Mouse (Mus musculus): ENCODE measurements around the gene Zfp609.
"Not testable (repeated sequence)": the region's sequence is repeated elsewhere in the genome, so short reads cannot be mapped to it uniquely, and the experiment has no call there.

Gene Zfp609

GRCm38 (mm10) chr9:65724471-65725290, 102.7 kb downstream of the Zfp609 start:
- no peak for DNase-seq (ENCODE audit: low read depth, low spot score)

DNA sequence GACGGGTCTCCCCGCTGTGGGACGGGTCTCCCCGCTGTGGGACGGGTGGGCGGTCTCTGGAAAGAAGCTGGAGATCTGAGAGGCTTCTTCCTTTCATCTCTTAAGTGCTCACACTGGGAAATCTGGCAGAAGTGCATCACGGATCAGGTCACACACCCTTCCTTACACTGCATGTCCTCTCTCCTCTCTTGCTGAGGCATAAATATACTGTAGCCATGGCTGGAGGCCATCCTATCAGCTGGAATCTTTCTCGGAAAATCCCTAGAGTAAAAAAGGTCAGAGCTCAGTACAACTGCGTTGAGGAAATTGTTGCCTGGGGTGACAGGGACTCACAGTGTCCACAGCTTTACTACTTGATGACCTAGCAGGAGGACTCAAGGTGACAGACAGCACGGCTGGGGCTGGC, 106.2 kb downstream of the Zfp609 start:
- DNase-seq (ENCODE audit: low read depth, low spot score) = no peak

DNA sequence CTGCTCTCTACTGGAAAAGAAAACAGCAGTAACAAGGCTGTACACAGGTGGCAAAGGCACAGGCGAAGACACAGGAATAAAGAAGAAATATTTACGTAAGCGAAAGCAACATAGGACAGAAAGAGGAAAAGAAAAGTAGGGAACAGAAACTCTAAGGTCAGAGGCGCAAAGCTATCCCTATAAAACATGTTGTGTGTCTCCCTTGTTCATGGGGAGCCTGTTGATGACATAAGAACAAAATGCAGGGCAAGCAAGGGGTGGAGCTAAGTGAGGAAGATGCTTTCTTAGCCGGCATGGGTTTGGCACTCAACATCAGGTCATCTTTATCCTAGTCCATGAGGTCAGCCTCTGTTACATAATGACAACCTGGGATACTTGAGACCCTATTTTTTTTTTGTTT, 109.2 kb downstream of the Zfp609 start:
- no peak for DNase-seq (ENCODE audit: low read depth, low spot score)

DNA sequence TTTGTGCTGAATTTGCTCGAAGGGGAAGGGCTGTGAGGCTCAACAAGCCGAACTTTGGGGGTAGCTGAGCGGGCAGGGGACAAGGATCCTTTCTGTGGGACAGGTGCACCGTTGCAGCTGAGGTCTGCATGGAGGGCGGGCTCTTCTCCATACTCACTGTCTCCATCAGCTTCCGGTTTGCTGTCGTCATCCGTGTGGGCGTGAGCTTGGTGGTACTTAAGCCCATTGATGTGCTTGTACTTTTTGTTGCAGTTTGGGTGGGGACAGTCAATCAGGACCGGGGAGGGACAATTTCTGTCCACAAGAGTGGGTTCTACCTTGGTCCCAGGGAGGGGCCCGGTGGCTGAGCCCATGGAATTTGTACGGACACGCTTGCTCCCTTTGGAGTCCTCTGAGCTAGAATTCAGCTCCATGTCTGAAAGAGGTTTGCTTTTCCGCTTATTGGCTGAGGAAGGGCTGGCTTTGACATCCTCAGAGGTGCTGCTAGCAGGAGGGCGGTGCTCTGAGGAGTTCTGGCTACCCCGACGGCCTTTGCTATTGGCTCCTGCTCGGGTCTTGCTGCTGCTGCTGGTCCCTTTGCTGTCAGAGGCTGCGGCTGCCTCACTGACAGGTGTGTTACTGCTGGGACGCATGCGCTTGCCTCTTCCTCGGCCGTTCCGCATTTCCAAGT, 123.3 kb downstream of the Zfp609 start:
- DNase-seq (ENCODE audit: low read depth, low spot score) = no peak

DNA sequence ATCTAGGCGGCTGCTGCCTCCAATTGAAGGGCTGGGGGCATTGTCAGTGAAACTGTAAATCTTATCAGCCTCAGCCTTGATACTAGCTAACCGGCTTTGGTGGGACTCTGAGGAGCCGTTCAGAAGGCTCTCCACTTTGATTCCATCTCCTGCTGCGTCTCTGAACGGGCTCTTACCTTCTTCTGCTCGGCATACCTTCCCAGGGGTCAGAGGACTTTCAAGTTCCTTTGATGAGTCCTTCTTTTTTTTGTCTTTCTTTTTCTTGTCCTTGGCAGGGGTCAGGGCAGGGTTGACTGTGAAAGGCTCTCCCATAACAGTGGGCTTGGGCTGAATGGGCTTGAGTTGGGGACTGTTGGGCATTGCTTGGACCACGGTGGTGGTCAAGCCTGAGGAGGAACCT, 124.1 kb downstream of the Zfp609 start:
- DNase-seq (ENCODE audit: low read depth, low spot score) = no peak

DNA sequence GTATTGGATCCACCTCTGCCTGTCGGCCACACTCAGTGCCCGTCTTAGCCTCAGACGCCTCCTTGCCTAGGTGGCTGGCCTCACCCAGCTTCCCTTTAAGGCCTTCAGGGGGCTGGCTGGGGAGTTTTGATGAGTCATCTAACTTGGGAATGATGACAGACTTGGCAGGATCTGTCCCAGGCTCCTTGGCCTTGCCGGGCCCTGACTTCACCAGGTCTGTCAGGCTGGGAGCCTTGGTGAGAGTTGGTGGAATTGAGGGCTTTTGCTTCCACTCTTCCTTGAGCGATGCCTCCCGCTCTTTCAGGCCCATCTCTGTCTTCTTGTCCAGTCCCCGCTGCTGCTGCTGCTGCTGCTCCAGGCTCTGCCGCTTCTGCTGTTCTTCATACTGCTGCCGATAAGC, 125.1 kb downstream of the Zfp609 start:
- DNase-seq (ENCODE audit: low read depth, low spot score) = peak; percentile 81

GRCm38 (mm10) chr9:65700504-65700903, 126.9 kb downstream of the Zfp609 start:
- no peak for DNase-seq (ENCODE audit: low read depth, low spot score)

- DNase-seq (ENCODE audit: low read depth, low spot score) = no peak
Observed at GRCm38 (mm10) chr9:65697992-65698391, 129.4 kb downstream of the Zfp609 start.

GRCm38 (mm10) chr9:65697356-65697755, 130.0 kb downstream of the Zfp609 start:
- no peak for DNase-seq (ENCODE audit: low read depth, low spot score)

DNA sequence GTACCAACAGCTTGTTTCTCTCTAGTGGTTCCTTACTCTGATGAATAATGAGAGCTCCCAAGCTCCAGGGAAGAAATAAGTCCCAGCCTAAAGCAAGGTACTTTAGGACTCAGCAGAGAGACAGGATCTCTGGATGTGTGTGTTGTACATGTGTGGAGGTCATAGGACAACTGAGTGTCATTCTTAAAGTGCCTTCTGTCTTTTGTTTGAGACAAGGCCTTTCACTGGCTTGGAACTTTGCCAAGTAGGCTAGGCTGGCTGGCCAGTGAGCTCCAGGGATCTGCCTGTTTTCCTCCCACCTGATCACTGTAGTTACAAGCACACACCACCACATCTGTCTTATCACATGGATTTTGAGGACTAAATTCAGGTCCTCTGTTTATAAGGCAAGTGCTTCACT, 131.0 kb downstream of the Zfp609 start:
- DNase-seq (ENCODE audit: low read depth, low spot score) = peak; percentile 34

GRCm38 (mm10) chr9:65695646-65696045, 131.7 kb downstream of the Zfp609 start:
- peak; percentile 74 for DNase-seq (ENCODE audit: low read depth, low spot score)

DNA sequence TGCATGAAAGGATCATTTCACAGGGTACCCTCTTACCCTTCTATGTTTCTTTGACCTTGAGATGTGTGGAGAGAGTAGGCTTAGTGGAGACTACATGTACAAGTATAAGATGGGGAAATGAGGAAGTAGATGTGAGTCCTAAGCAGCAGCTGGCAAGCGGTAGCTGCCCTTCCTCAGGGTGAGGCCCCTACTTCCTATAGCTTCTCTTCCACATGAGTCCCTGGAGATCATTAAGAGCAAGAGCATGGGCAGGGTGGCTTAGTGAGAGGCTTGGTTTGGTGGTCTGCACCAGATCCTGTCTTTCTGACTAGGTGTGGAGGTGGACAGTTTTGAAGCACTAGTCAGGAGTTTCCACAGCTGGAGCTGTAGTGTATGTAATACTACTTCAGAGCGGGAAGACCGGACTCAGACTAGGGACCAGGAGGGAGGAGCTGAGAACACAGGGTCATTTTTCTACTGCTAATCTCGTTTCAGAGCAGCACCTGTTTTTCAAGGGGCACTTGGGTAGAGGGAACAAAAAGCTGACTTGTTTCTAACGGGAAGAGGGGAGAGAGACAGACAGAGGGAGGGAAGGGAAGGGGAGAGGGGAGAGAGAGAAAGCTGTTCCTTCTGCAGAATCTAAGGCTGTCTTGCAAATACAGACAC, 134.3 kb downstream of the Zfp609 start:
- DNase-seq (ENCODE audit: low read depth, low spot score) = no peak

- DNase-seq (ENCODE audit: low read depth, low spot score) = no peak
Observed at GRCm38 (mm10) chr9:65692466-65692865, 134.9 kb downstream of the Zfp609 start.

- DNase-seq (ENCODE audit: low read depth, low spot score) = not testable (repeated sequence)
Observed at GRCm38 (mm10) chr9:65689869-65690268, 137.5 kb downstream of the Zfp609 start.

GRCm38 (mm10) chr9:65684704-65685103, 142.7 kb downstream of the Zfp609 start:
- no peak for DNase-seq (ENCODE audit: low read depth, low spot score)

DNA sequence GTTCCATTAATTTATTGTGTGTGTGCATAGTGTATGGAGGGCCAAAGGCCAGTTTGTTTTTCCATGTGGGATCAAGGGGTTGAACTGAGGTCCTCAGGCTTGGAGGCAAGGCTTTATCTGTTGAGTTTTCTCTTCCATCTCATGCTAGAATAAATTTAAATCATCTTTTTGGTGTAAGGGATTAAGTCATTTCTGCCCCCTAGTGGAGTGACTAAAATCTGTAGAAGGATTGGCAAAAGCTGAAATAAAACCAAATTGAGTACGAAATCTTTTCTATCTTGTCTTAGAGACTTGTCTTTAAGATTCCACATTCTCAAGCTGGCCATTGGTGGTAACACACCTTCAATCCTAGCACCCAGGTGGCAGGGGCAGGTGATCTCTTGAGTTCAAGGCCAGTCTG, 144.4 kb downstream of the Zfp609 start:
- DNase-seq (ENCODE audit: low read depth, low spot score) = peak; percentile 72

- DNase-seq (ENCODE audit: low read depth, low spot score) = no peak
Observed at GRCm38 (mm10) chr9:65682183-65682582, 145.2 kb downstream of the Zfp609 start.

DNA sequence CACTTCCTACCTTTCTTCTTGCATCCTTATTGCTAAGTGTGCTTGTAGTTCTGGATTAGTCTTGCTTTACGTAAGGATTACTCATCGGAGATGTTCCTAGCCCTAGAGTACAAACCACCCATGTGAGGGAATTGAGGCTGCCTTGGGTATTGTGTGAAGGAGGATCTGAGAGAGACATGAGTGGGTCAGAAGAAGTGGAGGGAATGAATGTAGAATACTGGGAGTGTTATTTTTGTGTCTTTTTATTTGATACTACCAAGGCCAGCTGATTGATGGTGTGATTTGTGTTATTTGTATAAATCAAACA, 145.8 kb downstream of the Zfp609 start:
- DNase-seq (ENCODE audit: low read depth, low spot score) = no peak

DNA sequence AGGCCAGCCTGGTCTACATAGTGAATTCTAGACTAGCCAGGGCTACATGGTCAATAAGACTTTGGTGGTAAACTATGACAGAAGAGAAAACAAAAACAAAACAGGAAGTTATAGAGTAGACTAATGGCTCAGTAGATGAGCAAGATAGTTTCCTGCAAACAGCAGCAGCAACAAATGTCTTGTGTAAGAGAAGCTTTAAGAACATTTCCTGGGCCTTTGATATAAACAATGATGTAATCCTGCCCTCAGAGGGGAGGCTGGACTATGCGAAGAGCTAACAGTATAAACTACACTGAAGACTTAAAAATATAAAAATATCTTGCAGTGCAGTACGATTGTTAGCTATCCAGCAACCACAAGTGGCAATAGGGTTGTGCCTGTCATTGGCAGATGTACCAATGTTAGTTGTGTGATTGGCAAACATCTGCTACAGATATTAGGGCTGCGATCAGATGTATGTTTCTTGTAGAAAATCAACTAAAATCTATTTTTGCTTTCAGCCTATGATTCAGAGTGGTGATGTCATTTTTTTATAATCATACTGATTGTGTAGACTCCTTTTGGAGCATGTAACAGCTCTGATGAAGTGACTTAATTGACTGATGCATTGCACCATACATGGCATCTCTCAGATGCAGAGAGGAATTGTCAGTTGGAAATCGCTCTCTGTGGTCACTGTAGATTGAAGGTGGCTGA, 146.3 kb downstream of the Zfp609 start:
- DNase-seq (ENCODE audit: low read depth, low spot score) = peak; percentile 55

DNA sequence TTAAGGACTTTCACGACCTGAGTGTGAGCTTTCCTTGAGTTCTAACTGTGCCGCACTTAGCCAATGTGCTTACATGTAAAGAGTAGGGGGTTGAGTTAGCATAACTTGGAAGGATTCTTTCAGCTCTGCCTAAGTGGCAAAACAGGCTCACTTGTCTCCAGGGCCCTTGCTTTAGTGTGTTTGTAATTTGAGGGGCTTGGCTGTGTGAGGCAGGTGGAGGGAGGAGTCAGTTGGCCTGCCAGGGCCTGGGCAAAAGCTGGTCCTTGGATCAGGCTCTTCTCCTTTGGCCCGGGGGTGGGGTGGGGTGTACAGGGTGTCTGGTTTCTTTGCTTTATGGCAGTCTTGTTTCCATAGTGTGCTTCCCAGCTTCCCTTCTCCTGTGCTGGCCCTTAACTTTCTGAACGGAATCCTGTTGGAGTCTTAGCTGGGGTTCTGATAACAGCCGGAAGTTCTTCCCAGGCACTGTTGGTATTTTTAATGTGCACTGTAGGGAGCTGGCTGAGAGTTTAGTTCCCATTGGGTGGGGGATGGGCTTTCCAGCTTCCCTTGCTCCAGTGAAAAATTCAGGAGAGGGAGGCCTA, 148.1 kb downstream of the Zfp609 start:
- DNase-seq (ENCODE audit: low read depth, low spot score) = peak; percentile 41

DNA sequence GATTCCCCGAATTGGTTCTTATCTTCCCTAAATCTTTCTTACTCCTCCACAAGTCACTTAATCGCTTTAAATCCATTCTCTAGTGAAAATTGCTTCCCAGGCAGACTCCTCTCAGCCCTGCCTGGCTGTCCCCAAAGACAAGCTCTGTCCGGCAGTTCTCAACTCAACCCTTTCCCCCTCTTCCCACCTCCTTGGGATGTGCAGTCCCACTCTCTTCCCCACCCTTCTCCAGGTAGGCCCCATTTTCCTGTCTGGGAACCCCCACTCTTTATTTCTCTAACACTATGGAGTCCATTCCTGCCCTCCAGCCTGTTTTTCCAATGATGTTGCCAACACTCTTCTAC, 150.3 kb downstream of the Zfp609 start:
- DNase-seq (ENCODE audit: low read depth, low spot score) = no peak
